Mouse (Mus musculus) lung, embryonic 16.5 days (tissue): ENCODE results near the gene Catsper4. TPM values are rescaled to one million over a fixed set of nuclear protein-coding genes. Genes with fewer than 3 reads are reported as not detected.
A peak's percentile ranks its signal among the peaks of the same experiment; 100 is the strongest.

Experiments
- ATAC-seq: fragments of 200-750 bp; cut with Nextera tagmentation; 2 replicates; pipeline ENCODE4 v1.8.0; 2017; ENCODE audit warnings: low read depth, mild to moderate bottlenecking, moderate library complexity
- H3K27ac ChIP-seq: fragments of 300-500 bp; sonication (generic); 2 replicates; pipeline ENCODE4 v1.5.1; 2014; ENCODE audit warnings: mild to moderate bottlenecking, control low read depth, low read length
- H3K27me3 ChIP-seq: fragments of 300-500 bp; sonication (generic); 2 replicates; pipeline ENCODE4 v1.6.1; 2014; ENCODE audit warnings: low read depth, low read length, mixed read lengths; ENCODE audit not compliant: control insufficient read depth, insufficient read depth
- H3K36me3 ChIP-seq: fragments of 300-500 bp; sonication (generic); 2 replicates; pipeline ENCODE4 v1.6.1; 2014; ENCODE audit warnings: low read length; ENCODE audit not compliant: control insufficient read depth, insufficient read depth
- H3K4me1 ChIP-seq: fragments of 300-500 bp; sonication (generic); replicated peaks from 2 replicates; pipeline ENCODE4 v1.6.1; 2014; ENCODE audit warnings: low read length, mixed read lengths; ENCODE audit not compliant: control insufficient read depth, insufficient read depth
- H3K4me2 ChIP-seq: fragments of 300-500 bp; sonication (generic); 2 replicates; pipeline ENCODE4 v1.6.1; 2014; ENCODE audit warnings: low read depth, low read length, control low read depth
- H3K4me3 ChIP-seq: fragments of 300-500 bp; sonication (generic); 2 replicates; pipeline ENCODE4 v1.5.1; 2014; ENCODE audit warnings: mild to moderate bottlenecking, low read length, control low read depth
- H3K9ac ChIP-seq: fragments of 300-500 bp; sonication (generic); 2 replicates; pipeline ENCODE4 v1.6.1; 2014; ENCODE audit warnings: low read length, control low read depth
- H3K9me3 ChIP-seq: fragments of 300-500 bp; sonication (generic); 2 replicates; pipeline ENCODE4 v1.6.1; 2016; ENCODE audit warnings: low read length; ENCODE audit not compliant: control insufficient read depth
- WGBS: fragments of 180-500 bp; shearing (Covaris S2); extraction: QIAGEN DNeasy Blood & Tissue Kit; methylation state at CpG from one replicate; pipeline ENCODE4 v1.1.7; 2014; 5-methylcytosine and 5-hydroxymethylcytosine counted together
- polyA plus RNA-seq: library from polyadenylated mRNA; unstranded; fragments of >200 nt; fragmentation: Nextera tagmentation; extraction: Ambion mirVana; gene quantifications from 2 replicates; pipeline ENCODE4 v1.2.1, GENCODE M21; 2015

Catsper4 gene
- polyA plus RNA-seq, 1 experiment from 2014 or later: 0.23 TPM

DNA sequence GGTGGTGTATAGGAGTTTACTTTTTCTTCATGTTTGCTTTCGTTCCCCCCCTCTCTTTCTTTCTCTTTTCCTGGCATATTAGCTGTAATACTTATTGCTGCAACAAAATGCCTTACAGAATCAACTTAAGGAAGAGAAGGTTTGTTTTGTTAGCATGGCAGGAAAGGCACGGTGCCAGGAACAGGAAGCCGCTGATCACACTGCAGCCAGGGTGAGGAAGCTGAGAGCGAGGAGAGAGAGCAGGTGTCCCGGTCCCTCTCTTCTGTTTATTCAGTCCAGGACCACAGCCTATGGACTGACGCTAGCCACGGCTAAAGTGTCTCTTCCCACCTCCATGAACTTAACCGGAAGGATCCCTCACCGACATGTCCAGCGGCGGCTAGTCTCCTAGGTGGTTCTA lies 31.2 kb upstream of the Catsper4 start:
- Histone ChIP-seq H3K27me3 (peaks cover 9% of the 10 kb centered on the region), H3K27ac (peak overlapping the region; percentile 73), H3K9ac (no peak overlapping the region), H3K4me1 (peaks cover 28% of the 10 kb centered on the region), H3K9me3 (no peaks in the 10 kb centered on the region), H3K36me3 (no peaks in the 10 kb centered on the region), H3K4me3 (no peak overlapping the region), H3K4me2 (peak overlapping the region; percentile 4)
- ATAC-seq: 0 out of 2 replicates have a peak, but pooled peaks have one; percentile 24
- WGBS: 33% methylated on average over 11 of the region's 11 CpGs

DNA sequence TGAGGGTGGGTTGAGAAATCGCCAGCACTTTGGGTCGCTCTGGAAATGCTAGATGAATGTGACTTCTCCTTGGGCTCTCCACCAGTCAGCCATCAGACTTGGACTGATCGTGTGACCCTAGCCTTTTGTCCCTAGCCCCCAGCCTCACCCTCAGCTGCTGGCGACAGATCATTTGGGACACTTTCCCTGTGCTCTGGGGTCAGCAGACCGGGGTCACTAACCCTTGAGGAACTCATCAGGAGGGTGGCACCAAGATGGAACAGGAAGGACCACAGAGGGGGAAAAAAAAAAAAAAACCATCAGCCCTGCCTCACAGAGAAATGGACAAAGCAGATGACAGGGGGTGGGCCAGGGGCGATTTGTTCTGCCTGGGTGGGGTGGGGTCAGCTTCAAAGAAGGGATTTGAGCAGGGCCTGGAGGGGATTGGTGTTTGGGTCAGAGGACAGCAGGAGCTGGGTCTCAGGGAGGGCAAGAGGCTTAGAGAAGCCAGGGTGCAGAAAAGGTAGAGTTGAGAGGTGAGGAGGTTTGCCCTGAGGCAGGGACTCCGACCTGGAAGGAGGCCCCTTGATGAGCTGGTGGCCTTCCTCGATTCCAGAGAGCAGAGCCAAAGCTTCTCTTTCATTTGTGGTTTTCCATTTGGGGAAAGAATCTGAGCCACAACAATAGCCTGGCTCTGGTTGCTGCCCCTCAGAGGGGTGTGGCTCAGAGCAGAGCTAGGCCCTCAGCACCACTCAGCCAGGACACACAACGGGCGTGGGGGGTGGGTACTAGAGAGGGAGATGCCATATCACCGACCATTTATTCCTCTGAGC lies 30.2 kb upstream of the Catsper4 start:
- WGBS: 28% methylated on average over 11 of the region's 11 CpGs

GRCm38 (mm10) chr4:134256407-134257197 lies 29.4 kb upstream of the Catsper4 start:
- no peak overlapping the region for H3K4me2 ChIP-seq

More for the DNA sequence above, 30.2 kb upstream of the Catsper4 start:
- no peaks in the 10 kb centered on the region for H3K9me3 ChIP-seq
- peak; percentile 21; the same call in 1 of the 2 replicates for ATAC-seq
- H3K27me3 ChIP-seq: peaks cover 18% of the 10 kb centered on the region
- peaks cover 28% of the 10 kb centered on the region for H3K4me1 ChIP-seq
- H3K27ac ChIP-seq: peak overlapping the region; percentile 73
- no peaks in the 10 kb centered on the region for H3K36me3 ChIP-seq
- no peak overlapping the region for H3K9ac ChIP-seq
- H3K4me2 ChIP-seq: no peak overlapping the region
- H3K4me3 ChIP-seq: no peak overlapping the region

GRCm38 (mm10) chr4:134255854-134256253 lies 28.7 kb upstream of the Catsper4 start:
- Histone ChIP-seq H3K4me1 (peaks cover 40% of the 10 kb centered on the region), H3K9me3 (no peaks in the 10 kb centered on the region), H3K36me3 (no peaks in the 10 kb centered on the region), H3K4me2 (no peak overlapping the region), H3K4me3 (no peak overlapping the region), H3K9ac (0 out of 2 replicates have a peak overlapping the region, but pooled peaks have one; percentile 31), H3K27me3 (peaks cover 34% of the 10 kb centered on the region), H3K27ac (peak overlapping the region; percentile 58)
- 34% methylated on average over 4 of the region's 4 CpGs for WGBS
- peak; percentile 27; the same call in 1 of the 2 replicates for ATAC-seq

More at GRCm38 (mm10) chr4:134256407-134257197, 29.4 kb upstream of the Catsper4 start:
- H3K27ac ChIP-seq: peak overlapping the region; percentile 58
- H3K27me3 ChIP-seq: peaks cover 26% of the 10 kb centered on the region
- H3K9ac ChIP-seq: no peak overlapping the region
- H3K9me3 ChIP-seq: no peaks in the 10 kb centered on the region
- WGBS: 19% methylated on average over 19 of the region's 19 CpGs
- H3K4me3 ChIP-seq: no peak overlapping the region
- peak; percentile 21; the same call in 1 of the 2 replicates for ATAC-seq
- peaks cover 35% of the 10 kb centered on the region for H3K4me1 ChIP-seq
- H3K36me3 ChIP-seq: no peaks in the 10 kb centered on the region

DNA sequence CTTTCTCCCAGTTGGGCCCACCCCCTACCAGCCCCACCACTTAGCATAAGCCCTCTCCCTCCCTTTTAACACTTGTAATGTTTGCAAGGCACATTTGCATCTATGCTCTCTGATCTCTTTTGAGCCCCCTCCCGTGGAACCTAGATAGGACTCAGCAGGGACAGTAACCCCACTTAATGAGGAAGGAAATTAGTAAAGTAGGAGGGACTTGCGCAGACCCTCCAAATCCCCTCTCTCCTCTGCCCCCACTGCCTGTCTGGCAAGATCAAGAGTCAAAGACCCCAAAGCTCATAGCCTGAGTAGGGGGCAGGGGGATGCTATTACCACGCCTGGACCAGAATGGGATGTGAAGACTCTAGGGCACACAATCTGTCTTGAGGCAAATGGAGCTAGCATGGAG lies 27.7 kb upstream of the Catsper4 start:
- Histone ChIP-seq H3K27ac (no peak overlapping the region), H3K27me3 (peaks cover 44% of the 10 kb centered on the region), H3K9me3 (no peaks in the 10 kb centered on the region), H3K36me3 (no peaks in the 10 kb centered on the region), H3K4me1 (peaks cover 42% of the 10 kb centered on the region), H3K4me2 (no peak overlapping the region), H3K4me3 (no peak overlapping the region), H3K9ac (no peak overlapping the region)
- 50% methylated on average over 3 of the region's 3 CpGs for WGBS
- ATAC-seq: no peak

DNA sequence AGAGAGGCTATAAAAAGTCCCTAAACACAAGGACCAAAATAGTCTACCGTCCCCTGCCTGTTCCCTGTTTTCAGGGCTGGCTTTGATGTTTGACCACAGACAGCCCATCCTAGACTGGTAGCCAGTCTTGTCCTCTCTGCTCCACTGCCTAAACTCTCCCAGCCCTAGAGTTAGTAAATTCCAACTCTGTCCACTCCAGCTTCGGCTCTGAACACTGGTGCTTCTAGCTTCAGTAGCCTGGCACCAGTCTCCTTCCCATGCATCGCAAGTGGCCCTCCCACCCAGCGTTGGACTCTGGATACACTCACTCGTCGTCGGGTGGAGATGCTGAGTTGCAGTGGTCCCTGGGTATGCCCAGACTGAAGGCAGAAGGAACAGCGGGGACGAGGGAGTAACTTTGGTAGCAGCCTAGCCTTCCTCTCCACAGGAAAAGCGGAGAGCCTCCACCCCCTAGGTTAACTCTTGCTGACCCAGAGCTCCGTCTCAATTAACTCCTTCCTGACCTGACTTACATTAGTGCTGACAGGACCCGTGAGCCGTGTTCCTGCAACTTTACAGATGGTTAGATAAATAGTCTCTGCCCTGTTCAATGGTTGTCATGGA lies 26.6 kb upstream of the Catsper4 start, which contains the start of gene Grrp1:
Gene Grrp1 (minus strand): TSS at position 385 of the 603 bp plus-strand sequence.
- H3K9ac ChIP-seq: peak within 1 kb of the TSS; percentile 61
- H3K4me1 ChIP-seq: peaks cover 46% of the 10 kb centered on the region
- H3K4me3 ChIP-seq: peak within 1 kb of the TSS; percentile 51
- H3K36me3 ChIP-seq: no peaks in the 10 kb centered on the region
- no peaks in the 10 kb centered on the region for H3K9me3 ChIP-seq
- 2% methylated on average over 13 of the region's 13 CpGs for WGBS
- peak within 1 kb of the TSS; percentile 77 for H3K27ac ChIP-seq
- peaks cover 50% of the 10 kb centered on the region for H3K27me3 ChIP-seq
- ATAC-seq: no peak
- H3K4me2 ChIP-seq: peak within 1 kb of the TSS; percentile 86

DNA sequence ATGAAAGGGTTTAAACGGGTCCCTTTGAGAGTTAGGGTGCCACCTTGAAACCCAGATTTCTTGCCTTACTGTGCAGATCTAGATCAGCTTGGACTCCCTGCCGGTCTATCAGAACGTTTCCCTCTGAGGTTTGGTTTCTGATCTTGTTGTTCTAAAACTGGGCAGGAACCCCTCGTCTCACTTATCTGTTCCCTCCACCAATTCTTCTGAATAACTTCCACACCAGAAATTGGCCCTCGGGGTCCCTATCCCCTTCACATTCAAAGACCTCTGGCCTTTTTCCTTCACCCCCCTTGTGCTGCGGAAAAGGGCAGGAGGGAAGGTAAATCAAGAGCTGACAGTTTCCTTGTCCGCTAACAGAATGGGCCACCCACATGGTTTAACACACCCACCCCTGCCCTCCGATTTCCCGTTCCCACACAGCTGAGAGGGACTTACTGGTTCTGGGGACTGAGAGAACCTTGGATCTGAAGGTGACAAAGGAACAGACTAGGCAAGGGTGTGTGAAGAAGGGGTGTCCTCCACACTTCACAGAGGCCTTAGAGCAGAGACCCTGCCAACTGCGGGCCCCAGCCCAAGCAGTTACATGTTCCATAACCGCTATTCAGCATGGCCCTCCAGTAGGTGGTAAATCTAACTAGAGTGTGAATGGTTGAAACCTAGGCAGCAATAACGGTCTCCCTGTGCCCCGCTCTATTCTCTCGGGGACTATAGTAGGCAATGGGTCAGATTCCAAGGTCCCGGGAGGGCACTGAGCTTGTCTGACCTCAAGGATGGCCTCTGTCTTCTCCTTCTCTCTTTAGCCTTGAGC lies 25.9 kb upstream of the Catsper4 start:
- peak overlapping the region; percentile 86 for H3K4me2 ChIP-seq
- peak overlapping the region; percentile 77 for H3K27ac ChIP-seq
- 20% methylated on average over 15 of the region's 15 CpGs for WGBS
- H3K9me3 ChIP-seq: no peaks in the 10 kb centered on the region
- H3K4me1 ChIP-seq: peaks cover 40% of the 10 kb centered on the region
- H3K4me3 ChIP-seq: peak overlapping the region; percentile 51
- ATAC-seq: no peak
- no peaks in the 10 kb centered on the region for H3K36me3 ChIP-seq
- peak overlapping the region; percentile 61 for H3K9ac ChIP-seq
- H3K27me3 ChIP-seq: peaks cover 50% of the 10 kb centered on the region

GRCm38 (mm10) chr4:134252131-134252910 lies 25.1 kb upstream of the Catsper4 start:
- Histone ChIP-seq H3K9ac (peak overlapping the region; percentile 61), H3K4me2 (peak overlapping the region; percentile 86), H3K27me3 (peaks cover 54% of the 10 kb centered on the region), H3K9me3 (no peaks in the 10 kb centered on the region), H3K4me3 (peak overlapping the region; percentile 51), H3K4me1 (peaks cover 34% of the 10 kb centered on the region), H3K36me3 (no peaks in the 10 kb centered on the region), H3K27ac (peak overlapping the region; percentile 77)
- peak; percentile 36 for ATAC-seq
- 18% methylated on average over 22 of the region's 22 CpGs for WGBS
